Mouse (Mus musculus): ENCODE results near the gene Cfap58. TPM values are rescaled to one million over a fixed set of nuclear protein-coding genes. Genes with fewer than 3 reads are reported as not detected.

Gene Cfap58
- total and polyA plus RNA-seq, 3 experiments = not detected

DNA sequence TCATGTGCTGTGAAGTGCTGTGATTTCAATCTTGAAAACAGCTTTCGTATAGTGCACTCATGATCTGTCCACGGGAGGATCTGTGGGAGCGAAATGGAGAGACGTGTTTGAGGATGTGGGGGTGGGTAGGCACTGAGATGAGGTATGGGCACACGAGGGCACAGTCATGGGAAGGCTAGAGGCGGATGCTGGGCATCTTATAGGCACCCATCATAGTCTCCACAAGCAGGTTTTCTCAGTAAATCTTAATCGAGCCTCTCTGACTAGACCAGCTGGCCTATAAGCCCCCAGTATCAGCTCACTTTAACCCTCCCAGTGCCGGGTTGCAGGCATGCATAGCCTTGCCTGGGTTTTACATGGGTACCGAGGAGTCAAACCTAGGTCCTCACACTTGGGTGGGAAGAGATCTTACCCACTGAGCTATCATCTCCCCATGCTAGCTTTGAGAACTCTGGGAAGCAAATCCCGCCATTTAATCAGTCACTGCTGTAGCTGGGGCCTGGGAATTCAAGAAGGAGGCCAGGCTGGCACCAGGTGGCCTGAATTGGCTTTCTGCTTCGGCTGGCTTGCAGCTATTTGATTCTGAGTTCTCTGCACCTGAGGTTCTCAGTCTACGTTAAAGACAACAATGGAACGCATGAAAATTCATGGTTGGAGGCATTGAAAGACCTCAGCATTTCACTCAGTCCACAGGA, 51.6 kb downstream of the Cfap58 start:
- H3K36me3 ChIP-seq (replicated peaks) = no peaks in the 10 kb centered on the region
- H3K4me1 ChIP-seq (ENCODE audit: insufficient read depth, low read depth, low read length) = no peaks in the 10 kb centered on the region
- no peaks in the 10 kb centered on the region for H3K27me3 ChIP-seq (ENCODE audit: insufficient read depth, low read length)
- DNase-seq (ENCODE audit: low spot score) (no peak), ATAC-seq (ENCODE audit: extremely low read depth, insufficient number of reproducible peaks, low FRiP score, poor library complexity, severe bottlenecking) (no peak)
- no peak overlapping the region for H3K4me3 ChIP-seq (ENCODE audit: low read depth, low read length)
- TF ChIP-seq GATA2 (IDR thresholded peaks at IDR 0.05; ENCODE audit: borderline replicate concordance, low read depth, low read length) = no peak
- no peak for TF ChIP-seq TAL1 (conservative IDR thresholded peaks at IDR 0.05; ENCODE audit: low read depth, low read length)
- TF ChIP-seq POLR2AphosphoS5 (IDR thresholded peaks at IDR 0.05; ENCODE audit: insufficient replicate concordance, low read depth, low read length) = no peak
- no peak for TF ChIP-seq CTCF (IDR thresholded peaks at IDR 0.05; ENCODE audit: low read depth, low read length)
- TF ChIP-seq GATA1 (IDR thresholded peaks at IDR 0.05; ENCODE audit: borderline replicate concordance, low read length) = no peak
- peaks cover 43% of the 10 kb centered on the region for H3K9me3 ChIP-seq (replicated peaks)

DNA sequence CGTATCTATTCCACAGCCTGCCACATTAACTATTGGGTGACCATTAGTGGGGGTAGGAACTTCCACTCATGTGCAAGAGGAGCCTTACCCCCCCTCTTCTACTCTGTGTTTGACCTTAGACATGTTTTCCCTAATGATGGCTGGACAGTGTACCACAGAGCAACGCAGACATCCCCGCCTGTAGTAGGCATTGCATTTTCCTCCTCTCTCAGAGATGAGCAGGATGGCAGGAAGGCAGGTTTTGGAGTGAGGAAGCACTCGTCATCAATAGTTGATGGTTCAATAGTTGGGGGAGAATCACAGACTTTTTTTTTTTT, 52.1 kb downstream of the Cfap58 start:
- DNase-seq (ENCODE audit: low spot score) (no peak), ATAC-seq (ENCODE audit: extremely low read depth, insufficient number of reproducible peaks, low FRiP score, poor library complexity, severe bottlenecking) (no peak)
- Histone ChIP-seq H3K9me3 (replicated peaks) (peaks cover 48% of the 10 kb centered on the region), H3K4me3 (ENCODE audit: low read depth, low read length) (no peak overlapping the region), H3K36me3 (replicated peaks) (no peaks in the 10 kb centered on the region), H3K27me3 (ENCODE audit: insufficient read depth, low read length) (no peaks in the 10 kb centered on the region), H3K4me1 (ENCODE audit: insufficient read depth, low read depth, low read length) (no peaks in the 10 kb centered on the region)
- TF ChIP-seq GATA1 (IDR thresholded peaks at IDR 0.05; ENCODE audit: borderline replicate concordance, low read length) (no peak), GATA2 (IDR thresholded peaks at IDR 0.05; ENCODE audit: borderline replicate concordance, low read depth, low read length) (no peak), POLR2AphosphoS5 (IDR thresholded peaks at IDR 0.05; ENCODE audit: insufficient replicate concordance, low read depth, low read length) (no peak), CTCF (IDR thresholded peaks at IDR 0.05; ENCODE audit: low read depth, low read length) (no peak), TAL1 (conservative IDR thresholded peaks at IDR 0.05; ENCODE audit: low read depth, low read length) (no peak)

DNA sequence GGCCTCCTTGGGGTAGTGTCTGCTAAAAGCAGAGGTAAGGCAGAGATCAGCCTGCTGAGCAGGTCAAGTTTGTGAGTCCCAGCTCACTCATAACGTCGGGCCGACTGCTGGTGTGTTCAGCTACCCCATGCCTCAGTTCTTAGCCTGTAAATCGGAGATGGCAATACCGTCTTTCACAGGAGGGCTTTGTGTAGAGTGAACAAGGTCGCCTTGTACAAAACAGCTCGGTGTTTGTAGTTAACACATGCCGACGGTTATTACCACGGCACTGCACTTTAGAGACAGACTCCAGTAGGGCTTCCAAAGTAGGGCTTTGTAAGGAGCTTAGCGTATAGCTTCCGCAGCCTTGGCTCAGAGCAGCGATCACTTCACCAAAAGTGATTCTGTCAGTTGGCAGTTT, 63.8 kb downstream of the Cfap58 start:
- Histone ChIP-seq H3K36me3 (replicated peaks) (no peaks in the 10 kb centered on the region), H3K27me3 (ENCODE audit: insufficient read depth, low read length) (no peaks in the 10 kb centered on the region), H3K9me3 (replicated peaks) (peaks cover 65% of the 10 kb centered on the region), H3K4me3 (ENCODE audit: low read depth, low read length) (no peak overlapping the region), H3K4me1 (ENCODE audit: insufficient read depth, low read depth, low read length) (no peaks in the 10 kb centered on the region)
- ATAC-seq (ENCODE audit: extremely low read depth, insufficient number of reproducible peaks, low FRiP score, poor library complexity, severe bottlenecking) (no peak), DNase-seq (ENCODE audit: low spot score) (no peak)
- TF ChIP-seq GATA2 (IDR thresholded peaks at IDR 0.05; ENCODE audit: borderline replicate concordance, low read depth, low read length) (no peak), CTCF (IDR thresholded peaks at IDR 0.05; ENCODE audit: low read depth, low read length) (no peak)

DNA sequence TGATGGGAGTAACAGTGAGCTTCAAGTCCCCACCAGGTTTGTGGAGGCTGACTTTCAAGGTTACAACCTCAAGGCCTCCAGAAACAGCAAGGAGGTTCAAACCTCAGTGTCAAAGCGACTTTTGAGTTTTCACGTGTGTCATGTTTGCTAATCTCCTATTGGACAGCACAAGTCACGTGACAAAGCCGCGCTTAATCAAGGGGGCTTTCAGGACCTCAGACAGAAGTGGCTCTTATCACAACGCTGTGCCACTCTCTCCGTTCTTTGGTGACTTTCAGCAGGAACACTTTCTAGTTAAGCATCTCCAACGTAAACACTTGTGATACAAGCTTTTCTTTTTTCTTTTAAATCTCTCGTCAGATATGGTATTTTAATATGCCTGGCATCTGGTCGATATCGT, 64.3 kb downstream of the Cfap58 start:
- ATAC-seq (ENCODE audit: extremely low read depth, insufficient number of reproducible peaks, low FRiP score, poor library complexity, severe bottlenecking) (no peak), DNase-seq (ENCODE audit: low spot score) (no peak)
- Histone ChIP-seq H3K9me3 (replicated peaks) (peaks cover 62% of the 10 kb centered on the region), H3K36me3 (replicated peaks) (no peaks in the 10 kb centered on the region), H3K4me3 (ENCODE audit: low read depth, low read length) (no peak overlapping the region), H3K27me3 (ENCODE audit: insufficient read depth, low read length) (no peaks in the 10 kb centered on the region), H3K4me1 (ENCODE audit: insufficient read depth, low read depth, low read length) (no peaks in the 10 kb centered on the region)
- no peak for TF ChIP-seq CTCF (IDR thresholded peaks at IDR 0.05; ENCODE audit: low read depth, low read length)
- no peak for TF ChIP-seq GATA2 (IDR thresholded peaks at IDR 0.05; ENCODE audit: borderline replicate concordance, low read depth, low read length)
- no peak for TF ChIP-seq POLR2AphosphoS5 (IDR thresholded peaks at IDR 0.05; ENCODE audit: insufficient replicate concordance, low read depth, low read length)
- no peak for TF ChIP-seq GATA1 (IDR thresholded peaks at IDR 0.05; ENCODE audit: borderline replicate concordance, low read length)
- no peak for TF ChIP-seq TAL1 (conservative IDR thresholded peaks at IDR 0.05; ENCODE audit: low read depth, low read length)

DNA sequence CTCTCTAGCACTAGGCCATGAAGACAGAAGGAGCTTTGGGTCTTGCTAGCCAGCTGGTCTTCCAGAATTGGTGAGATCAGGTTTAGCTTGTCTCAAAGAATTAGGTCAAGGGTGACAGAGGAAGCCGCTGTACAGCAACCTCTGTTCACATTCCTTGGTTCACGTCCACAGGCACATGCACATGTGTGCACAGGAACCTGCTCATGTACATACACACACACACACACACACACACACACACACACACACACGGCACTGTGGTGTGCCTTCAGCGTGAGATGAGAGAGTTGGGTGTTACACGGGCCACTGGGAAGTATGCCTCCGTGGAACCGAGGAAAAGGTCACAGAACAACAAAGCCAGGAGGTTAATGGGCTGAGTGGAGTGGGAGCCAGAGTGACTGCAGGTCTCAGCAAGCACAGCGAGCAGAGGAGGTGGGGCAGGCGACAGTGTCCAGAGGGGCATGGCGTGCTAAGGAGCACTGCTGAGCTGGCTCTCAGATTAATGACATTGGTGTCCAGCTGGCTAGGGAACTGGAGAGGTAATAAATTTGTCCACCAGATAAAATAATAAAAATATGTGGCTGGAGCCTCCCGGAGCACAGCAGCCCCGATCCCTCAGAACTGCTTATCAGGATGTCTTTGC, 71.4 kb downstream of the Cfap58 start:
- no peaks in the 10 kb centered on the region for H3K27me3 ChIP-seq (ENCODE audit: insufficient read depth, low read length)
- ATAC-seq (ENCODE audit: extremely low read depth, insufficient number of reproducible peaks, low FRiP score, poor library complexity, severe bottlenecking) (no peak), DNase-seq (ENCODE audit: low spot score) (no peak)
- H3K9me3 ChIP-seq (replicated peaks) = peaks cover 46% of the 10 kb centered on the region
- no peaks in the 10 kb centered on the region for H3K36me3 ChIP-seq (replicated peaks)
- TF ChIP-seq GATA1 (IDR thresholded peaks at IDR 0.05; ENCODE audit: borderline replicate concordance, low read length) (no peak), TAL1 (conservative IDR thresholded peaks at IDR 0.05; ENCODE audit: low read depth, low read length) (no peak), GATA2 (IDR thresholded peaks at IDR 0.05; ENCODE audit: borderline replicate concordance, low read depth, low read length) (no peak), CTCF (IDR thresholded peaks at IDR 0.05; ENCODE audit: low read depth, low read length) (no peak), POLR2AphosphoS5 (IDR thresholded peaks at IDR 0.05; ENCODE audit: insufficient replicate concordance, low read depth, low read length) (no peak)
- no peak overlapping the region for H3K4me3 ChIP-seq (ENCODE audit: low read depth, low read length)
- H3K4me1 ChIP-seq (ENCODE audit: insufficient read depth, low read depth, low read length) = no peaks in the 10 kb centered on the region

DNA sequence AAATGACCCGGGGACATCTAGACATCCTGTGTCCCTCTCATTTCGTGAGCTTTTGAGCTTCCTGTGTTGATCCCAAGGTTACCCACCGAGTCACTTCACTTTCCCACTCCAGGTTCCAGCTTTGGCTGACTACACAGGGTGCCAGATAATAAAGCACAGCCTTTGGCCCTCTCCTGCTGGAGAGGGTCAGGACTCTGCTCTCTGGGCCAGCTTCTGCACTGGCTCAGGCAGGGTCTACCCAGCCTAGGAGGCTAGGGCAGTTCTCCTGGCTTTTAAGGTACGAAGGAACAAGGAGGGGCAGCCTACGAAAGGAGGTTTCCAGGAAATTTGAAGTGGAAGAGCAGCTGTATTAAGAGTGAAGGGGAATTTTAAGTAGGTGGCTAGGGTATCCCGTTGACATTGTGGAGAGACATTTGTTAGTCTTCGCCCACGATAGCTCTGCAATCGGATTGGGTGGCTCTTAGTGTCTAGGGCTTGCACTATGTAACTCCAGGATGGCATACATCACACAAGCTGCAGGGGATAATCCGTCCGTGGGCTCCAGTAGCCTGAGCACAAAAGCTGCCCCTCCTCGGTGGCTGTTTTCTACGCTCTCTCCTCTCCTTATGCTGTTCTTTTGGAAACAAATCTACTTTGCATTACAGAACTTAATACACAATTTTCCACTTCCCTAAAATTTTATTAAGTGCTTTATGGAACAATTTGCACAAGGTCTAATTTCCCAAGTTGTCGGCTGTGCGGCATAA, 72.3 kb downstream of the Cfap58 start:
- Histone ChIP-seq H3K36me3 (replicated peaks) (no peaks in the 10 kb centered on the region), H3K27me3 (ENCODE audit: insufficient read depth, low read length) (no peaks in the 10 kb centered on the region), H3K4me3 (ENCODE audit: low read depth, low read length) (no peak overlapping the region), H3K4me1 (ENCODE audit: insufficient read depth, low read depth, low read length) (no peaks in the 10 kb centered on the region), H3K9me3 (replicated peaks) (peaks cover 43% of the 10 kb centered on the region)
- DNase-seq (ENCODE audit: low spot score) (no peak), ATAC-seq (ENCODE audit: extremely low read depth, insufficient number of reproducible peaks, low FRiP score, poor library complexity, severe bottlenecking) (no peak)
- TF ChIP-seq CTCF (IDR thresholded peaks at IDR 0.05; ENCODE audit: low read depth, low read length) (no peak), GATA2 (IDR thresholded peaks at IDR 0.05; ENCODE audit: borderline replicate concordance, low read depth, low read length) (no peak), GATA1 (IDR thresholded peaks at IDR 0.05; ENCODE audit: borderline replicate concordance, low read length) (no peak)
